Mouse (Mus musculus): ENCODE data around the gene Aire. TPM values are rescaled to one million over a fixed set of nuclear protein-coding genes. Genes with fewer than 3 reads are reported as not detected.
"Not testable (repeated sequence)": the region's sequence is repeated elsewhere in the genome, so short reads cannot be mapped to it uniquely, and the experiment has no call there.

The Aire gene
- polyA plus RNA-seq, 1 experiment, result 0.09 TPM

- 82% methylated on average over 18 of the region's 18 CpGs for WGBS
- peaks cover 3% of the 10 kb centered on the region; the same call in 1 of the 2 replicates for H3K4me1 ChIP-seq (ENCODE audit: control insufficient read depth, insufficient read depth, low read length)
- TF ChIP-seq CTCF (IDR thresholded peaks at IDR 0.05; ENCODE audit: insufficient read depth, low read length) (no peak), POLR2A (IDR thresholded peaks at IDR 0.05; ENCODE audit: borderline replicate concordance, extremely low read depth, low read depth, low read length) (no peak)
- H3K4me3 ChIP-seq (replicated peaks; ENCODE audit: extremely low read depth, low read depth, low read length), result no peak overlapping the region
- no peak for DNase-seq
Measured at GRCm38 (mm10) chr10:78012661-78013495, 30.5 kb downstream of the Aire start.

- not testable (repeated sequence) for H3K4me1 ChIP-seq (ENCODE audit: control insufficient read depth, insufficient read depth, low read length); H3K4me3 ChIP-seq (replicated peaks; ENCODE audit: extremely low read depth, low read depth, low read length); DNase-seq
- WGBS, result 86% methylated on average over 5 of the region's 5 CpGs
Measured at GRCm38 (mm10) chr10:78011116-78011515, 32.3 kb downstream of the Aire start.

- Histone ChIP-seq H3K4me3 (replicated peaks; ENCODE audit: extremely low read depth, low read depth, low read length) (peak overlapping the region; percentile 0), H3K4me1 (ENCODE audit: control insufficient read depth, insufficient read depth, low read length) (peaks cover 3% of the 10 kb centered on the region; the same call in 1 of the 2 replicates)
- peak; percentile 16 for DNase-seq
- WGBS, result 14% methylated on average over 10 of the region's 10 CpGs
- TF ChIP-seq CTCF (IDR thresholded peaks at IDR 0.05; ENCODE audit: insufficient read depth, low read length) (no peak), POLR2A (IDR thresholded peaks at IDR 0.05; ENCODE audit: borderline replicate concordance, extremely low read depth, low read depth, low read length) (no peak)
Measured at GRCm38 (mm10) chr10:78010335-78010734, 33.1 kb downstream of the Aire start.

- no peak for DNase-seq
- Histone ChIP-seq H3K4me1 (ENCODE audit: control insufficient read depth, insufficient read depth, low read length) (peaks cover 3% of the 10 kb centered on the region; the same call in 1 of the 2 replicates), H3K4me3 (replicated peaks; ENCODE audit: extremely low read depth, low read depth, low read length) (peak within 1 kb of the TSS; percentile 92)
- TF ChIP-seq POLR2A (IDR thresholded peaks at IDR 0.05; ENCODE audit: borderline replicate concordance, extremely low read depth, low read depth, low read length) (no peak), CTCF (IDR thresholded peaks at IDR 0.05; ENCODE audit: insufficient read depth, low read length) (no peak)
- under 1% methylated on average over 9 of the region's 9 CpGs for WGBS
Measured at GRCm38 (mm10) chr10:78009945-78010293, 33.5 kb downstream of the Aire start, which contains the start of gene Pfkl. TSS of gene Pfkl (minus strand) at chr10:78010083.

- peak; percentile 93 for DNase-seq
- peak; percentile 83; the same call in 1 of the 2 replicates for TF ChIP-seq POLR2A (IDR thresholded peaks at IDR 0.05; ENCODE audit: borderline replicate concordance, extremely low read depth, low read depth, low read length)
- peak; percentile 47 for TF ChIP-seq CTCF (IDR thresholded peaks at IDR 0.05; ENCODE audit: insufficient read depth, low read length)
- Histone ChIP-seq H3K4me1 (ENCODE audit: control insufficient read depth, insufficient read depth, low read length) (peaks cover 3% of the 10 kb centered on the region; the same call in 1 of the 2 replicates), H3K4me3 (replicated peaks; ENCODE audit: extremely low read depth, low read depth, low read length) (peak overlapping the region; percentile 92)
- WGBS, result under 1% methylated on average over 59 of the region's 59 CpGs
Measured at GRCm38 (mm10) chr10:78009184-78009944, 34.0 kb downstream of the Aire start.

GRCm38 (mm10) chr10:78008169-78008568 lies 35.2 kb downstream of the Aire start:
- Histone ChIP-seq H3K4me3 (replicated peaks; ENCODE audit: extremely low read depth, low read depth, low read length) (no peak overlapping the region), H3K4me1 (ENCODE audit: control insufficient read depth, insufficient read depth, low read length) (peaks cover 3% of the 10 kb centered on the region; the same call in 1 of the 2 replicates)
- WGBS, result 87% methylated on average over 3 of the region's 3 CpGs
- no peak for DNase-seq
- TF ChIP-seq POLR2A (IDR thresholded peaks at IDR 0.05; ENCODE audit: borderline replicate concordance, extremely low read depth, low read depth, low read length), result no peak
- TF ChIP-seq CTCF (IDR thresholded peaks at IDR 0.05; ENCODE audit: insufficient read depth, low read length), result no peak

GRCm38 (mm10) chr10:78007203-78007602 lies 36.2 kb downstream of the Aire start:
- TF ChIP-seq POLR2A (IDR thresholded peaks at IDR 0.05; ENCODE audit: borderline replicate concordance, extremely low read depth, low read depth, low read length) (no peak), CTCF (IDR thresholded peaks at IDR 0.05; ENCODE audit: insufficient read depth, low read length) (no peak)
- H3K4me1 ChIP-seq (ENCODE audit: control insufficient read depth, insufficient read depth, low read length), result peaks cover 3% of the 10 kb centered on the region; the same call in 1 of the 2 replicates
- no peak for DNase-seq
- no peak overlapping the region for H3K4me3 ChIP-seq (replicated peaks; ENCODE audit: extremely low read depth, low read depth, low read length)
- 43% methylated on average over 7 of the region's 7 CpGs for WGBS

GRCm38 (mm10) chr10:78005791-78006438 lies 37.5 kb downstream of the Aire start:
- 89% methylated on average over 4 of the region's 4 CpGs for WGBS
- Histone ChIP-seq H3K4me1 (ENCODE audit: control insufficient read depth, insufficient read depth, low read length) (peaks cover 3% of the 10 kb centered on the region; the same call in 1 of the 2 replicates), H3K4me3 (replicated peaks; ENCODE audit: extremely low read depth, low read depth, low read length) (no peak overlapping the region)
- TF ChIP-seq POLR2A (IDR thresholded peaks at IDR 0.05; ENCODE audit: borderline replicate concordance, extremely low read depth, low read depth, low read length) (no peak), CTCF (IDR thresholded peaks at IDR 0.05; ENCODE audit: insufficient read depth, low read length) (no peak)
- DNase-seq, result no peak

- Histone ChIP-seq H3K4me3 (replicated peaks; ENCODE audit: extremely low read depth, low read depth, low read length) (no peak overlapping the region), H3K4me1 (ENCODE audit: control insufficient read depth, insufficient read depth, low read length) (peaks cover 3% of the 10 kb centered on the region; the same call in 1 of the 2 replicates)
- 89% methylated on average over 3 of the region's 3 CpGs for WGBS
- no peak for TF ChIP-seq POLR2A (IDR thresholded peaks at IDR 0.05; ENCODE audit: borderline replicate concordance, extremely low read depth, low read depth, low read length)
- no peak for TF ChIP-seq CTCF (IDR thresholded peaks at IDR 0.05; ENCODE audit: insufficient read depth, low read length)
- DNase-seq, result no peak
Measured at GRCm38 (mm10) chr10:78004479-78005100, 38.8 kb downstream of the Aire start.

Data from lung, adult 2 months (tissue).